Comparison of ENCODE assay signal across 15 mouse cellular contexts in genomic region chr10:63805551-63805950, GRCm38 (mm10).
DNase-seq lines count a peak whose midpoint lies in the region; ATAC-seq and TF ChIP-seq lines count a peak whose summit lies in the region.
"Had no signal": no experiment of that assay in that cellular context is flagged by ENCODE, and none has a peak within 500 bp of the region (broad histone marks: within the 10 kb centered on the region; RNA-seq: fewer than 3 reads in every experiment).

No protein-coding gene starts in this region.

- H3K4me2 ChIP-seq in forebrain, embryonic 15.5 days (replicated peaks) = no peak overlapping the region
- no peak overlapping the region for H3K4me2 ChIP-seq in forebrain, postnatal 0 days (ENCODE audit: low read depth)
- H3K4me2 ChIP-seq in forebrain, embryonic 11.5 days (ENCODE audit: low read depth, low read length, severe bottlenecking) = no peak overlapping the region
- H3K4me2 ChIP-seq: embryonic facial prominence, embryonic 12.5 days had no signal

- no peak for DNase-seq in forebrain, embryonic 10.5 days (ENCODE audit: extremely low spot score, low spot score)
- peak; percentile 26 for DNase-seq in forebrain, postnatal 0 days
- DNase-seq in forebrain, embryonic 11.5 days (ENCODE audit: low spot score) = no peak
- no peak for DNase-seq in testis, postnatal 10 days (ENCODE audit: low spot score)
- DNase-seq: adrenal gland, adult 2 months; adrenal gland, postnatal 10 days; adrenal gland, postnatal 25 days; cerebellum, adult 11-12 months; cerebellum, adult 2 months; cerebellum, adult 9-10 months; cerebellum, postnatal 10 days; cerebellum, postnatal 25 days had no signal

- H3K4me1 ChIP-seq in forebrain, embryonic 15.5 days = peaks cover 6% of the 10 kb centered on the region; the same call in 1 of the 2 replicates
- peaks cover 4% of the 10 kb centered on the region; the same call in 1 of the 2 replicates for H3K4me1 ChIP-seq in forebrain, embryonic 10.5 days
- 0 out of 2 replicates have a peak, but pooled peaks cover 5% of the 10 kb centered on the region for H3K4me1 ChIP-seq in forebrain, postnatal 0 days (ENCODE audit: insufficient read depth)
- H3K4me1 ChIP-seq in forebrain, embryonic 11.5 days (replicated peaks; ENCODE audit: control insufficient read depth, insufficient read depth, low read length) = no peaks in the 10 kb centered on the region
- H3K4me1 ChIP-seq: embryonic facial prominence, embryonic 10.5 days; embryonic facial prominence, embryonic 12.5 days had no signal

- peak overlapping the region; percentile 31; the same call in 1 of the 2 replicates for H3K27ac ChIP-seq in forebrain, embryonic 15.5 days (replicated peaks)
- no peak overlapping the region for H3K27ac ChIP-seq in forebrain, embryonic 10.5 days
- no peak overlapping the region for H3K27ac ChIP-seq in forebrain, postnatal 0 days (ENCODE audit: low read depth, low read length)
- no peak overlapping the region for H3K27ac ChIP-seq in forebrain, embryonic 11.5 days (ENCODE audit: low read depth, low read length)
- H3K27ac ChIP-seq: embryonic facial prominence, embryonic 10.5 days; embryonic facial prominence, embryonic 12.5 days had no signal

- WGBS in forebrain, embryonic 15.5 days = 73% methylated on average over 6 of the region's 6 CpGs
- 92% methylated on average over 6 of the region's 6 CpGs for WGBS in forebrain, embryonic 10.5 days
- WGBS in forebrain, postnatal 0 days = 74% methylated on average over 6 of the region's 6 CpGs
- WGBS in forebrain, embryonic 11.5 days = 92% methylated on average over 6 of the region's 6 CpGs

- no peaks in the 10 kb centered on the region for H3K9me3 ChIP-seq in forebrain, embryonic 15.5 days
- no peaks in the 10 kb centered on the region for H3K9me3 ChIP-seq in forebrain, embryonic 10.5 days
- no peaks in the 10 kb centered on the region for H3K9me3 ChIP-seq in forebrain, postnatal 0 days (ENCODE audit: low read length)
- no peaks in the 10 kb centered on the region for H3K9me3 ChIP-seq in forebrain, embryonic 11.5 days (ENCODE audit: control insufficient read depth, low read length)
- H3K9me3 ChIP-seq: embryonic facial prominence, embryonic 10.5 days; embryonic facial prominence, embryonic 12.5 days had no signal

- no peak for TF ChIP-seq CTCF in forebrain, postnatal 0 days (IDR thresholded peaks at IDR 0.05; ENCODE audit: low read depth)

- no peak overlapping the region for H3K4me3 ChIP-seq in forebrain, embryonic 15.5 days
- no peak overlapping the region for H3K4me3 ChIP-seq in forebrain, embryonic 10.5 days
- H3K4me3 ChIP-seq in forebrain, postnatal 0 days (ENCODE audit: low read depth, low read length) = no peak overlapping the region
- no peak overlapping the region for H3K4me3 ChIP-seq in forebrain, embryonic 11.5 days (ENCODE audit: low read depth, low read length)
- H3K4me3 ChIP-seq: embryonic facial prominence, embryonic 10.5 days; embryonic facial prominence, embryonic 12.5 days had no signal

- H3K36me3 ChIP-seq in forebrain, embryonic 15.5 days = no peaks in the 10 kb centered on the region
- H3K36me3 ChIP-seq in forebrain, embryonic 10.5 days (replicated peaks) = no peaks in the 10 kb centered on the region
- no peaks in the 10 kb centered on the region for H3K36me3 ChIP-seq in forebrain, postnatal 0 days (ENCODE audit: insufficient read depth)
- no peaks in the 10 kb centered on the region for H3K36me3 ChIP-seq in forebrain, embryonic 11.5 days (ENCODE audit: control insufficient read depth, insufficient read depth, low read length)
- H3K36me3 ChIP-seq: embryonic facial prominence, embryonic 10.5 days; embryonic facial prominence, embryonic 12.5 days had no signal

- H3K27me3 ChIP-seq in forebrain, embryonic 15.5 days = no peaks in the 10 kb centered on the region
- no peaks in the 10 kb centered on the region for H3K27me3 ChIP-seq in forebrain, embryonic 10.5 days (ENCODE audit: poor library complexity, severe bottlenecking)
- no peaks in the 10 kb centered on the region for H3K27me3 ChIP-seq in forebrain, postnatal 0 days (ENCODE audit: insufficient read depth, low read length)
- H3K27me3 ChIP-seq in forebrain, embryonic 11.5 days (ENCODE audit: control insufficient read depth, insufficient read depth, low read length) = no peaks in the 10 kb centered on the region
- H3K27me3 ChIP-seq: embryonic facial prominence, embryonic 12.5 days had no signal

- ATAC-seq in forebrain, embryonic 15.5 days (replicated peaks) = no peak
- ATAC-seq in forebrain, postnatal 0 days = no peak
- no peak for ATAC-seq in forebrain, embryonic 11.5 days (replicated peaks; ENCODE audit: low FRiP score)

- H3K9ac ChIP-seq in forebrain, embryonic 15.5 days (replicated peaks) = no peak overlapping the region
- H3K9ac ChIP-seq in forebrain, postnatal 0 days = no peak overlapping the region
- no peak overlapping the region for H3K9ac ChIP-seq in forebrain, embryonic 11.5 days (ENCODE audit: low read length)
- H3K9ac ChIP-seq: embryonic facial prominence, embryonic 12.5 days had no signal
